Comparison of ENCODE assay signal across 8 mouse cellular contexts in the genomic region with DNA sequence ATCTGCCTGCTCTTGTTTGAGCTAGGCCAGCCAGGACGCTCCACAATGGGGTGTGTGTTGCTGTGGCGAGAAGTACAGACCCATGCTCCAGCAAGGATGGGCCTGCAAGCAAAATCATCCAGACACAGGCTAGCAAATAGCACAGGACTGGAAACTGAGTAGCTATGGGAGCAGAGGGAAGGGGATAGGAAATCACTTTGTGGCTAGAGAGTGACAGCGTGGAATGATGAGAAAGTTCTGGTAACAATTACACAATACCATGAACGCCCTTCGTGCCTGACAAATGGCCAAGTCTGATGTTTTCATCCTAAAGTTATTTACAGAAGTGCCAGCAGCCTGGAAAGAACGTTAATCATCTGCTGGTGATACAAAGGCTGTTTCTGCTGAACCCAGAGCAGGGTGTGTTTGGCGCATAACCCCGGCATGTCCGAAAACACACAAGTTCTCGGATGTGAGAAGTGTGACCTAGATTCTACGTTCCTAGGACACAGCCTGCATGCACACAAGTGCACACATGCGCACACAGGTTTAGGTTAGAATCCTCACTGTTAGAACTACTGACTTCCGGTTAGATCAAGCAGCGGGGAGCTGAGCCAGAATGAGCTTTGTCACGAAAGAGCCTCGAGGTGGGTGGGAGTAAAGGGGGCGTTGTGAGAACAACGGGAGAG. TPM values are rescaled to one million over a fixed set of nuclear protein-coding genes. Genes with fewer than 3 reads are reported as not detected.
DNase-seq lines count a peak whose midpoint lies in the region; ATAC-seq and TF ChIP-seq lines count a peak whose summit lies in the region.

No protein-coding gene starts in this region.

- H3K9me3 ChIP-seq in intestine, postnatal 0 days (ENCODE audit: control insufficient read depth) = no peaks in the 10 kb centered on the region

- H3K27ac ChIP-seq in intestine, postnatal 0 days (ENCODE audit: low read depth, low read length) = peak overlapping the region; percentile 54

- in situ Hi-C loops in Patski (cut with MboI; ENCODE audit: low pct_unique_long_range_greater_than_20kb) = no loop called here

- H3K9ac ChIP-seq in intestine, postnatal 0 days (ENCODE audit: low read depth, low read length) = no peak overlapping the region

- WGBS in intestine, postnatal 0 days = 51% methylated on average over 18 of the region's 18 CpGs

- H3K4me2 ChIP-seq in intestine, postnatal 0 days (replicated peaks; ENCODE audit: low read depth) = 0 out of 2 replicates have a peak overlapping the region, but pooled peaks have one; percentile 6

- POLR2A ChIA-PET in Patski (lab: Charles Lee) = interaction anchor here (1.2 kb wide), 1 partner anchor 18 kb away, joined by 3 read pairs; no protein-coding TSS in a partner anchor

- TF ChIP-seq CTCF in Patski (IDR thresholded peaks at IDR 0.05) = no peak
- TF ChIP-seq CTCF in intestine, postnatal 0 days (IDR thresholded peaks at IDR 0.05; ENCODE audit: low read depth) = no peak

- no peaks in the 10 kb centered on the region for H3K4me1 ChIP-seq in intestine, postnatal 0 days (replicated peaks; ENCODE audit: control insufficient read depth, insufficient read depth, low read length)

- H3K27me3 ChIP-seq in Patski = no peaks in the 10 kb centered on the region
- no peaks in the 10 kb centered on the region for H3K27me3 ChIP-seq in intestine, postnatal 0 days (replicated peaks; ENCODE audit: control insufficient read depth, insufficient read depth, low read length)

- peak; percentile 35 for DNase-seq in layer of hippocampus, adult 9-10 months (ENCODE audit: low spot score)
- DNase-seq in layer of hippocampus, adult 8-10 months (ENCODE audit: low spot score in 2 of 2) = no peak
- DNase-seq in Patski (ENCODE audit: low read depth, low spot score) = peak; percentile 90
- DNase-seq in gastrocnemius, postnatal 36 days = peak; percentile 37 to 44
- peak; percentile 73 for DNase-seq in lung, postnatal 14 days
- DNase-seq in spleen, postnatal 4 days (ENCODE audit: low spot score in 2 of 2) = no peak

- peak; percentile 75 for ATAC-seq in Patski
- ATAC-seq in intestine, postnatal 0 days = no peak; the same call in 1 of the 2 replicates
- no peak for ATAC-seq in erythroblast, adult 5-6 weeks (replicated peaks; ENCODE audit: low FRiP score, poor library complexity, severe bottlenecking)

- intact Hi-C loops in gastrocnemius, postnatal 36 days (cut with DNase I) = no loop called here

- H3K4me3 ChIP-seq in intestine, postnatal 0 days (ENCODE audit: low read depth, low read length) = no peak overlapping the region

- H3K36me3 ChIP-seq in intestine, postnatal 0 days (ENCODE audit: control insufficient read depth, insufficient read depth) = peaks cover 25% of the 10 kb centered on the region; the same call in 1 of the 2 replicates

- CTCF ChIA-PET in Patski (lab: Charles Lee) = interaction anchor here (1.3 to 2.0 kb wide), 2 partner anchors 68 to 70 kb away, joined by 4 to 7 read pairs; a partner anchor contains a TSS

RNA-seq across cellular contexts. Expression of a gene that starts 10.0 kb away (rescaled TPM):
- 10 to 100 TPM; 19.4 to 24.4 (median 21.0) TPM for total RNA-seq in layer of hippocampus, adult 8-10 months (2022)
- polyA plus RNA-seq in Patski (2021) = 25.2 TPM
- total RNA-seq in gastrocnemius, postnatal 36 days (2021) = 10 to 100 TPM; 16.4 to 17.6 TPM
- polyA plus RNA-seq in intestine, postnatal 0 days (2015; fragmentation: Nextera tagmentation; extraction: Ambion mirVana) = 24.8 and 25.0 TPM in 2 replicates
- 274 and 358 TPM in 2 replicates for total RNA-seq in erythroblast, adult 5-6 weeks (2015; ENCODE audit: low replicate concordance)
- total RNA-seq in erythroblast, adult 5-6 weeks (2017; ENCODE audit: low replicate concordance) = 493 and 499 TPM in 2 replicates

RNA-seq across cellular contexts. Expression of a gene that starts 10.4 kb away (rescaled TPM):
- total RNA-seq in layer of hippocampus, adult 8-10 months (2022) = 10 to 100 TPM; 67.1 to 80.6 (median 76.9) TPM
- polyA plus RNA-seq in Patski (2021) = 229 TPM
- total RNA-seq in gastrocnemius, postnatal 36 days (2021) = 10 to 100 TPM; 35.4 to 38.4 TPM
- 103 and 107 TPM in 2 replicates for polyA plus RNA-seq in intestine, postnatal 0 days (2015; fragmentation: Nextera tagmentation; extraction: Ambion mirVana)
- 27.9 and 29.9 TPM in 2 replicates for total RNA-seq in erythroblast, adult 5-6 weeks (2015; ENCODE audit: low replicate concordance)
- total RNA-seq in erythroblast, adult 5-6 weeks (2017; ENCODE audit: low replicate concordance) = 26.8 and 29.1 TPM in 2 replicates

Comparison
In these comparisons a context has a peak if more than half of its experiments do, and no peak if none do; other contexts are left out.
1. DNase-seq: peak in layer of hippocampus, adult 9-10 months (single experiment), Patski (single experiment), gastrocnemius, postnatal 36 days (2 of 2) and lung, postnatal 14 days (single experiment); none in layer of hippocampus, adult 8-10 months (0 of 2) and spleen, postnatal 4 days (0 of 2).
2. RNA of a gene that starts 10.0 kb away (total RNA-seq): 274 to 499 TPM in erythroblast, adult 5-6 weeks; 19.4 to 24.4 TPM in layer of hippocampus, adult 8-10 months and 16.4 to 17.6 TPM in gastrocnemius, postnatal 36 days; every median in the first group is over 10 times any median in the second.